Mouse (Mus musculus): ENCODE data around the gene Rnf144b.

The Rnf144b gene

DNA sequence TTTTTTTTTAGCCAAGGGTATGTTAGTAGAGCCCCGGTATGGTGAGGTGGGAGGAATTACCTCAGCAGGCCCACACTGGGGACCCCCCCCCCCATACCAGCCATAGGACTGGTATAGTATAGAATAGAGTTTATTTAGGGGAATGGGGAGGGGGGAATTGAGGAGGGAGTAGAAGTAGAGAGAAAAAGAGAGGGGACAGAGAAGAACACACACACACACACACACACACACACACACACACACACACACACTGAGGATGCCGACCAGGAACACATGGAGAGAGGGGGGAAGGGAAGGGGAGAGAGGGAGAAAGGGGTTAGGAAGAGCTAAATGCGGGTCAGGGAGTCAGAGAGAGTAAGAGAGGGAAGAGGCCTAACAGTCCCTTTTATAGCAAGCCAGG is 151.7 kb downstream of the Rnf144b start:
- DNase-seq, result no peak

DNA sequence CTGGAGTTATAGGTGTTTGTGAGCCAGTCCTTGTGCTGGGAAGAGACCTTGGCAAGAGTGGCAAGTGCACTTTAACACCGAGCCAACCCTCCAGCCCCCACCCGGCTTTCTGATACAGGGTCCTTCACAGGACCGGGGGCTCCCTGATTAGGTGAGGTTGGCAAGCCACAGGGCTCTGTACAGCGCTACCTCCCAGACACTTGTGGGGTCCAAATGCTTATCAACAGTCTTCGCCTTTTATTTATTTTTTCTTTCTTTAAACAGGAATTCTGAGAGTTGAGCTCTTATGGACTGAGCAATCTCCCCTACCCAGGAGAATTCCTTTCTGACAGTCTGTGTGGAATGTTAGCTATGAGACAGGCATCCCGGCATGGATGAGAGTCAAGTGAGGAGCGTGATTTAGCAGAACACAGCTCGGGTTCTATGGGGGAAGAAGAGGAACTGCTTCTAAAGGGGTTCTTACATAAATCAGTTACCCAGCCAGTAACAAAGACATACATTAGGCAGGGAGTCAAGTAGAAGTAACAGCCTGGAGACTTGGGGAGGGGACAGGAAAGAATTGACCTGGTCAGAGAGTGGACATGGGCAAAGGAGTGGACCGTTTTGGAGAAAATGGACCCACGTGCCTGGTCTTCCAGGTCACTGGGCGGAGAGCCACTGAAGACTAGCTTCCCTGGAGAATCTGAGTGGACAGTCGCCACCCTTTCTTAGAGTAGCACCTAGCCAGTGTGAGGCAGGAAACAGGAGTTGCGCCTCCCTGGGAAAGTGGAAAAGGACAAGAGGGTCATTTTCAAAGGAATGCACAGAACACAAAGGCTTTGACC is 154.8 kb downstream of the Rnf144b start:
- no peak for DNase-seq

DNA sequence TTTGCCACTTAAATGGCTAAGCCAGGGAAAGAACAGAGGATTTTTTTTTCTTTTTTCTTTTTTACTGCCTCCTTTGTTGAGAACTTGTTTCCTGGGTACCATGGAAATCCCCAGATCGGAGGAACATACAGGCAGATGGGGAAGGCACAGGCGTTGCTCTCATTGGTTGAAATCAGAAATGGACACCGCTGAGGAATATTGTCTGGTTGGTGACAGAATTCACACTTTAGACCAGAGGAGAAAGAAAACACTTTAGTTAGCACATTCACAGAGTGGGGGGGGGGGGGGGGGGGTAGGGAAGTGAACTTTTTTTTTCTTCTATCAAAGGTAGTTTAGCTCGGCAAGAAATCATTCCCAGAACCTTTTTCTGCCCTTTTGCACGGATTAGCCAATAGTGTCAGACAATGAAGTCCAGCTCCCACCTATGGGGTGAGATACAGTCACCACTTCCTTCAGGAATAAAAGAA is 155.4 kb downstream of the Rnf144b start:
- no peak for DNase-seq

DNA sequence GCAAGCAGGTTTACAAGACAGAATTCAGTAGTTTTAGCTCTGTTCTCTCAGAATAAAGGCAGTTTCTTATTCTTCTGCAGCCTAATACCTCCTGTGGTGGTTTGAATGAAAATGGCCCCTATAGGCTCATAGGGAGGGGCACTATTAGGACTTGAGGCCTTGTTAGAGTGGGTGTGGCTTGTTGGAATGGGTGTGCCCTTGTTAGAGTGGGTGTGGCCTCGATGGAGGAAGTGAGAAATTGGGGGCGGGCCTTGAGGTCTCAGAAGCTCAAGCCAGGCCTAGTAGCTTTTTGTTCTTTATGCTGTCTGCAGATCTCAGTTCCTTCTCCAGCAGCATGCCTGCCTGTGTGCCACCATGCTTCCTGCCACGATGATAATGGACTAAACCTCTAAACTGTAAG is 159.8 kb downstream of the Rnf144b start:
- DNase-seq, result no peak

DNA sequence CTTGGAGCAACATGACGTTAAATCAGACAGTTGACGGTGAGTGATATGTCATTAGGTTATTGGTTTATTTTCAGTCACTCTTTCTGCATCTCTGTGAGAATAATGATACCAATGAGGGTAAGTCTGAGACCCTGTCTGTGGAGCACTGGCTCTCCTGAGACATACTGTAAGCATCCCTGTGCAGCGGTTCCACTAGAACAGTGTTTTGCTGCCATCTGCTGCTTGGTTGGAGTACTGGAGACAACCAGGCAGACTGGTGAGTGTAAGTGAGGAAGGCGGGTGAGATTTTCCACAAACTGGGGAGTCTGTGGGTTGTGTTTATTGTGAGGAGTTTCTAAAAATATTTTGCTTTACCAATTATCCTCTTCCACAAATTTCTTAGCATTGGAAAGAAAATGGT is 166.0 kb downstream of the Rnf144b start:
- DNase-seq, result peak in 1 of 2 experiments; percentile 35

DNA sequence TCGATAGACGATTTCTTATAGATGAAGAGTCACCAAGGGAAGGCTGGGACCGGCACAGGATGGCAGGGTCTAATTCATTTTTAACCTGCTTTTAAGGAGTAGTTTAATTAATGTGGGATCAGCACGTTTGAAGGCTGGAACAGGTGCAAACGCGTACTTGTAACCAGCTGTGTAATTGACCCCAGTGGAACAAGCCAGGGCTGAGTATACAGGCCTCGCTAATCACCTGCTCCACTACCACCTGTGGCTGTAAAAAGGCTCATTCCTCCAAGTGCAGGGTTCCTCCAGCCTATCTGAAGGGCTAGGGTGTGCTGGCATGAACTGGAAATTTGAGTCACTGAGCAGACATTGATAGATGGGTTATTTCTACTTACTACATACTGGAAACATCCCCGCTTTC is 174.0 kb downstream of the Rnf144b start:
- DNase-seq, result no peak
